Mouse (Mus musculus): ENCODE measurements around the gene Il5.

- TF ChIP-seq TAL1 (conservative IDR thresholded peaks at IDR 0.05; ENCODE audit: low read depth, low read length) (no peak), CTCF (IDR thresholded peaks at IDR 0.05; ENCODE audit: low read depth, low read length) (no peak), POLR2AphosphoS5 (IDR thresholded peaks at IDR 0.05; ENCODE audit: insufficient replicate concordance, low read depth, low read length) (no peak), GATA1 (IDR thresholded peaks at IDR 0.05; ENCODE audit: borderline replicate concordance, low read length) (no peak)
Measured at GRCm38 (mm10) chr11:53759545-53760406, 39.2 kb downstream of the Il5 start.
